Mouse (Mus musculus): ENCODE results near the gene Gm10309. TPM values are rescaled to one million over a fixed set of nuclear protein-coding genes. Genes with fewer than 3 reads are reported as not detected.

Gene Gm10309
- polyA plus RNA-seq, 1 experiment from 2014 or later: 0.24 TPM

- Histone ChIP-seq H3K27me3 (replicated peaks; ENCODE audit: control insufficient read depth, insufficient read depth, low read length) (no peaks in the 10 kb centered on the region), H3K4me1 (ENCODE audit: control insufficient read depth, insufficient read depth, low read length) (peaks cover 5% of the 10 kb centered on the region; the same call in 1 of the 2 replicates), H3K9ac (ENCODE audit: low read depth, low read length) (no peak overlapping the region), H3K4me2 (ENCODE audit: low read depth, low read length) (no peak overlapping the region), H3K27ac (ENCODE audit: low read length) (no peak overlapping the region), H3K4me3 (ENCODE audit: low read length) (no peak overlapping the region), H3K9me3 (ENCODE audit: control insufficient read depth, low read length) (no peaks in the 10 kb centered on the region), H3K36me3 (ENCODE audit: control insufficient read depth, insufficient read depth, low read length) (no peaks in the 10 kb centered on the region)
- 69% methylated on average over 17 of the region's 17 CpGs for WGBS
- ATAC-seq: no peak
Observed at GRCm38 (mm10) chr17:86532783-86533548, 27.9 kb upstream of the Gm10309 start.

- Histone ChIP-seq H3K4me3 (ENCODE audit: low read length) (no peak overlapping the region), H3K4me1 (ENCODE audit: control insufficient read depth, insufficient read depth, low read length) (0 out of 2 replicates have a peak, but pooled peaks cover 5% of the 10 kb centered on the region), H3K4me2 (ENCODE audit: low read depth, low read length) (no peak overlapping the region), H3K9me3 (ENCODE audit: control insufficient read depth, low read length) (no peaks in the 10 kb centered on the region), H3K9ac (ENCODE audit: low read depth, low read length) (no peak overlapping the region), H3K36me3 (ENCODE audit: control insufficient read depth, insufficient read depth, low read length) (no peaks in the 10 kb centered on the region), H3K27me3 (replicated peaks; ENCODE audit: control insufficient read depth, insufficient read depth, low read length) (no peaks in the 10 kb centered on the region), H3K27ac (ENCODE audit: low read length) (no peak overlapping the region)
- WGBS: 73% methylated on average over 6 of the region's 6 CpGs
- no peak for ATAC-seq
Observed at GRCm38 (mm10) chr17:86531231-86531630, 26.2 kb upstream of the Gm10309 start.

- no peak overlapping the region for H3K4me2 ChIP-seq (ENCODE audit: low read depth, low read length)
- H3K4me1 ChIP-seq (ENCODE audit: control insufficient read depth, insufficient read depth, low read length): 0 out of 2 replicates have a peak, but pooled peaks cover 5% of the 10 kb centered on the region
- no peak for ATAC-seq
- no peak overlapping the region for H3K27ac ChIP-seq (ENCODE audit: low read length)
- WGBS: 49% methylated on average over 4 of the region's 4 CpGs
- no peaks in the 10 kb centered on the region for H3K9me3 ChIP-seq (ENCODE audit: control insufficient read depth, low read length)
- no peak overlapping the region for H3K9ac ChIP-seq (ENCODE audit: low read depth, low read length)
- H3K36me3 ChIP-seq (ENCODE audit: control insufficient read depth, insufficient read depth, low read length): no peaks in the 10 kb centered on the region
- H3K4me3 ChIP-seq (ENCODE audit: low read length): no peak overlapping the region
- no peaks in the 10 kb centered on the region for H3K27me3 ChIP-seq (replicated peaks; ENCODE audit: control insufficient read depth, insufficient read depth, low read length)
Observed at GRCm38 (mm10) chr17:86529411-86529810, 24.4 kb upstream of the Gm10309 start.

- no peak overlapping the region for H3K27ac ChIP-seq (ENCODE audit: low read length)
Observed at GRCm38 (mm10) chr17:86529003-86529402, 24.0 kb upstream of the Gm10309 start.

GRCm38 (mm10) chr17:86527298-86527697 lies 22.3 kb upstream of the Gm10309 start:
- Histone ChIP-seq H3K4me2 (ENCODE audit: low read depth, low read length) (no peak overlapping the region), H3K27me3 (replicated peaks; ENCODE audit: control insufficient read depth, insufficient read depth, low read length) (no peaks in the 10 kb centered on the region), H3K36me3 (ENCODE audit: control insufficient read depth, insufficient read depth, low read length) (no peaks in the 10 kb centered on the region), H3K9me3 (ENCODE audit: control insufficient read depth, low read length) (no peaks in the 10 kb centered on the region), H3K4me3 (ENCODE audit: low read length) (no peak overlapping the region), H3K9ac (ENCODE audit: low read depth, low read length) (no peak overlapping the region), H3K27ac (ENCODE audit: low read length) (no peak overlapping the region), H3K4me1 (ENCODE audit: control insufficient read depth, insufficient read depth, low read length) (0 out of 2 replicates have a peak, but pooled peaks cover 3% of the 10 kb centered on the region)
- ATAC-seq: no peak
- 92% methylated on average over 5 of the region's 5 CpGs for WGBS

More at GRCm38 (mm10) chr17:86529003-86529402, 24.0 kb upstream of the Gm10309 start:
- no peaks in the 10 kb centered on the region for H3K36me3 ChIP-seq (ENCODE audit: control insufficient read depth, insufficient read depth, low read length)
- H3K9ac ChIP-seq (ENCODE audit: low read depth, low read length): no peak overlapping the region
- no peaks in the 10 kb centered on the region for H3K9me3 ChIP-seq (ENCODE audit: control insufficient read depth, low read length)
- no peaks in the 10 kb centered on the region for H3K27me3 ChIP-seq (replicated peaks; ENCODE audit: control insufficient read depth, insufficient read depth, low read length)
- 0 out of 2 replicates have a peak, but pooled peaks cover 5% of the 10 kb centered on the region for H3K4me1 ChIP-seq (ENCODE audit: control insufficient read depth, insufficient read depth, low read length)
- ATAC-seq: no peak
- H3K4me3 ChIP-seq (ENCODE audit: low read length): no peak overlapping the region
- H3K4me2 ChIP-seq (ENCODE audit: low read depth, low read length): no peak overlapping the region
- WGBS: 76% methylated on average over 10 of the region's 10 CpGs

- H3K4me1 ChIP-seq (ENCODE audit: control insufficient read depth, insufficient read depth, low read length): 0 out of 2 replicates have a peak, but pooled peaks cover 2% of the 10 kb centered on the region
- no peak overlapping the region for H3K4me3 ChIP-seq (ENCODE audit: low read length)
- no peaks in the 10 kb centered on the region for H3K36me3 ChIP-seq (ENCODE audit: control insufficient read depth, insufficient read depth, low read length)
- H3K27ac ChIP-seq (ENCODE audit: low read length): no peak overlapping the region
- no peak for ATAC-seq
- no peaks in the 10 kb centered on the region for H3K27me3 ChIP-seq (replicated peaks; ENCODE audit: control insufficient read depth, insufficient read depth, low read length)
- H3K4me2 ChIP-seq (ENCODE audit: low read depth, low read length): no peak overlapping the region
- 69% methylated on average over 7 of the region's 7 CpGs for WGBS
- no peak overlapping the region for H3K9ac ChIP-seq (ENCODE audit: low read depth, low read length)
- no peaks in the 10 kb centered on the region for H3K9me3 ChIP-seq (ENCODE audit: control insufficient read depth, low read length)
Observed at GRCm38 (mm10) chr17:86526016-86526415, 21.0 kb upstream of the Gm10309 start.

GRCm38 (mm10) chr17:86525075-86525474 lies 20.0 kb upstream of the Gm10309 start:
- Histone ChIP-seq H3K4me1 (ENCODE audit: control insufficient read depth, insufficient read depth, low read length) (0 out of 2 replicates have a peak, but pooled peaks cover 2% of the 10 kb centered on the region), H3K9me3 (ENCODE audit: control insufficient read depth, low read length) (no peaks in the 10 kb centered on the region), H3K4me3 (ENCODE audit: low read length) (no peak overlapping the region), H3K36me3 (ENCODE audit: control insufficient read depth, insufficient read depth, low read length) (no peaks in the 10 kb centered on the region), H3K4me2 (ENCODE audit: low read depth, low read length) (no peak overlapping the region), H3K27me3 (replicated peaks; ENCODE audit: control insufficient read depth, insufficient read depth, low read length) (no peaks in the 10 kb centered on the region), H3K27ac (ENCODE audit: low read length) (no peak overlapping the region), H3K9ac (ENCODE audit: low read depth, low read length) (no peak overlapping the region)
- no peak for ATAC-seq
- WGBS: 94% methylated on average over 2 of the region's 2 CpGs

- WGBS: 87% methylated on average over 10 of the region's 10 CpGs
- H3K27me3 ChIP-seq (replicated peaks; ENCODE audit: control insufficient read depth, insufficient read depth, low read length): no peaks in the 10 kb centered on the region
- no peak overlapping the region for H3K4me3 ChIP-seq (ENCODE audit: low read length)
- H3K9ac ChIP-seq (ENCODE audit: low read depth, low read length): no peak overlapping the region
- H3K4me1 ChIP-seq (ENCODE audit: control insufficient read depth, insufficient read depth, low read length): no peaks in the 10 kb centered on the region
- ATAC-seq: no peak
- H3K9me3 ChIP-seq (ENCODE audit: control insufficient read depth, low read length): no peaks in the 10 kb centered on the region
- H3K27ac ChIP-seq (ENCODE audit: low read length): no peak overlapping the region
- H3K4me2 ChIP-seq (ENCODE audit: low read depth, low read length): no peak overlapping the region
- H3K36me3 ChIP-seq (ENCODE audit: control insufficient read depth, insufficient read depth, low read length): no peaks in the 10 kb centered on the region
Observed at GRCm38 (mm10) chr17:86523843-86524242, 18.8 kb upstream of the Gm10309 start.

- Histone ChIP-seq H3K36me3 (ENCODE audit: control insufficient read depth, insufficient read depth, low read length) (no peaks in the 10 kb centered on the region), H3K27ac (ENCODE audit: low read length) (no peak overlapping the region), H3K27me3 (replicated peaks; ENCODE audit: control insufficient read depth, insufficient read depth, low read length) (no peaks in the 10 kb centered on the region), H3K4me1 (ENCODE audit: control insufficient read depth, insufficient read depth, low read length) (no peaks in the 10 kb centered on the region), H3K9me3 (ENCODE audit: control insufficient read depth, low read length) (no peaks in the 10 kb centered on the region), H3K4me3 (ENCODE audit: low read length) (no peak overlapping the region), H3K9ac (ENCODE audit: low read depth, low read length) (no peak overlapping the region), H3K4me2 (ENCODE audit: low read depth, low read length) (no peak overlapping the region)
- ATAC-seq: no peak
- WGBS: 63% methylated on average over 3 of the region's 3 CpGs
Observed at GRCm38 (mm10) chr17:86523374-86523773, 18.3 kb upstream of the Gm10309 start.
